Mouse (Mus musculus) neural tube, embryonic 12.5 days (tissue): ENCODE measurements around the gene Spem1. TPM values are rescaled to one million over a fixed set of nuclear protein-coding genes. Genes with fewer than 3 reads are reported as not detected.

Experiments
- ATAC-seq: fragments of 200-750 bp; cut with Nextera tagmentation; 2 replicates; pipeline ENCODE4 v1.8.0; 2017; ENCODE audit warnings: low read depth, mild to moderate bottlenecking, moderate TSS enrichment, moderate library complexity; ENCODE audit not compliant: low FRiP score
- H3K27ac ChIP-seq: fragments of 300-500 bp; sonication (generic); 2 replicates; pipeline ENCODE4 v1.5.1; 2016
- H3K27me3 ChIP-seq: fragments of 300-500 bp; sonication (generic); replicated peaks from 2 replicates; pipeline ENCODE4 v1.6.1; 2016; ENCODE audit warnings: mild to moderate bottlenecking
- H3K36me3 ChIP-seq: fragments of 300-500 bp; sonication (generic); 2 replicates; pipeline ENCODE4 v1.6.1; 2016; ENCODE audit warnings: mild to moderate bottlenecking
- H3K4me1 ChIP-seq: fragments of 300-500 bp; sonication (generic); 2 replicates; pipeline ENCODE4 v1.6.1; 2016
- H3K4me2 ChIP-seq: fragments of 300-500 bp; sonication (generic); replicated peaks from 2 replicates; pipeline ENCODE4 v1.6.1; 2016; ENCODE audit warnings: mild to moderate bottlenecking
- H3K4me3 ChIP-seq: fragments of 300-500 bp; sonication (generic); 2 replicates; pipeline ENCODE4 v1.5.1; 2016
- H3K9ac ChIP-seq: fragments of 300-500 bp; sonication (generic); 2 replicates; pipeline ENCODE4 v1.6.1; 2016; ENCODE audit warnings: mild to moderate bottlenecking
- H3K9me3 ChIP-seq: fragments of 300-500 bp; sonication (generic); 2 replicates; pipeline ENCODE4 v1.6.1; 2016; ENCODE audit warnings: mild to moderate bottlenecking
- WGBS: fragments of 180-500 bp; shearing (Covaris S2); methylation state at CpG from one replicate; pipeline ENCODE4 v1.1.7; 2016; 5-methylcytosine and 5-hydroxymethylcytosine counted together
- polyA plus RNA-seq: library from polyadenylated mRNA; unstranded; fragments of >200 nt; fragmentation: Nextera tagmentation; extraction: Ambion mirVana; gene quantifications from 2 replicates; pipeline ENCODE4 v1.2.1, GENCODE M21; 2016

The Spem1 gene
- polyA plus RNA-seq, 1 experiment from 2014 or later: not detected

DNA sequence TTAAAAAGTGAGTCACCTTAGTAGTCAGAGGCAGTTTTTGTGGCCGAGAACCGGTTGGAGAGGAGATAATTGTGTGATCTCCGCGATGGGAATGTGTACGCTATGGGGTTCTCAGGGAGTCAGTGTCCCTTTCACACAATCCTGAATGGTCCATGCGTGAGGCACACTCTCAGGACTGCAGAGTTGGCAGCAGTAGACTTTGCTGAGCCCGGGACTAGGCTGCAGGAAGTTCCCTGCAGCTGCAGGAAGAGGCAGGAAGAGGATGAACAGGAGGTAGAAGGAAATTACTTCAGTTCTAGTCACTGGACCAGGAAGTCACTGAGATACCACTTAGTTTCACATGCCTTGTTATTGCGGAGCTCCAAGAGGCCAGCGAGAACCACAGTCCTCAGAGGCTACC is 27.1 kb upstream of the Spem1 start:
- Histone ChIP-seq H3K27ac (no peak overlapping the region), H3K4me1 (peaks cover 31% of the 10 kb centered on the region), H3K9ac (no peak overlapping the region), H3K36me3 (peaks cover 38% of the 10 kb centered on the region), H3K27me3 (no peaks in the 10 kb centered on the region), H3K9me3 (no peaks in the 10 kb centered on the region), H3K4me3 (no peak overlapping the region), H3K4me2 (no peak overlapping the region)
- no peak for ATAC-seq
- 93% methylated on average over 9 of the region's 9 CpGs for WGBS

DNA sequence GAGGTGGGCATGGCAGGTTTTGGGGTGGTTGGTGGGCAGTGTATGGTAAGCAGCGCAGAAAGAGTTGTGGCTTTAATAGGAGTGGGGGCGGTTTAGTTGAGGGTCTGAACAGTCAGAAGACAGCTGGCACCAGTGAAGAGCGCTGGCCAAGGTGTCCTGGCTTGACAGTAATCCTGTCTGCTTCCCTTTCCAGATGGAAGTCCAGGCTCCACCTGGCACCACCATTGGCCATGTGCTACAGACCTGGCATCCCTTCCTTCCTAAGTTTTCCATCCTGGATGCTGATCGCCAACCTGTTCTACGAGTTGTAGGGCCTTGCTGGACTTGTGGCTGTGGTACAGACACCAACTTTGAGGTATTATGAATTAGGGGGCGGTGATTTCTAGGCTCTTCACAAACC is 26.0 kb upstream of the Spem1 start:
- no peak overlapping the region; the same call in 1 of the 2 replicates for H3K9ac ChIP-seq
- H3K4me2 ChIP-seq: peak overlapping the region; percentile 74
- no peak overlapping the region for H3K27ac ChIP-seq
- H3K4me3 ChIP-seq: peak overlapping the region; percentile 65; the same call in 1 of the 2 replicates
- H3K36me3 ChIP-seq: peaks cover 38% of the 10 kb centered on the region
- WGBS: 96% methylated on average over 6 of the region's 6 CpGs
- H3K9me3 ChIP-seq: no peaks in the 10 kb centered on the region
- no peaks in the 10 kb centered on the region for H3K27me3 ChIP-seq
- peaks cover 26% of the 10 kb centered on the region for H3K4me1 ChIP-seq
- no peak for ATAC-seq

DNA sequence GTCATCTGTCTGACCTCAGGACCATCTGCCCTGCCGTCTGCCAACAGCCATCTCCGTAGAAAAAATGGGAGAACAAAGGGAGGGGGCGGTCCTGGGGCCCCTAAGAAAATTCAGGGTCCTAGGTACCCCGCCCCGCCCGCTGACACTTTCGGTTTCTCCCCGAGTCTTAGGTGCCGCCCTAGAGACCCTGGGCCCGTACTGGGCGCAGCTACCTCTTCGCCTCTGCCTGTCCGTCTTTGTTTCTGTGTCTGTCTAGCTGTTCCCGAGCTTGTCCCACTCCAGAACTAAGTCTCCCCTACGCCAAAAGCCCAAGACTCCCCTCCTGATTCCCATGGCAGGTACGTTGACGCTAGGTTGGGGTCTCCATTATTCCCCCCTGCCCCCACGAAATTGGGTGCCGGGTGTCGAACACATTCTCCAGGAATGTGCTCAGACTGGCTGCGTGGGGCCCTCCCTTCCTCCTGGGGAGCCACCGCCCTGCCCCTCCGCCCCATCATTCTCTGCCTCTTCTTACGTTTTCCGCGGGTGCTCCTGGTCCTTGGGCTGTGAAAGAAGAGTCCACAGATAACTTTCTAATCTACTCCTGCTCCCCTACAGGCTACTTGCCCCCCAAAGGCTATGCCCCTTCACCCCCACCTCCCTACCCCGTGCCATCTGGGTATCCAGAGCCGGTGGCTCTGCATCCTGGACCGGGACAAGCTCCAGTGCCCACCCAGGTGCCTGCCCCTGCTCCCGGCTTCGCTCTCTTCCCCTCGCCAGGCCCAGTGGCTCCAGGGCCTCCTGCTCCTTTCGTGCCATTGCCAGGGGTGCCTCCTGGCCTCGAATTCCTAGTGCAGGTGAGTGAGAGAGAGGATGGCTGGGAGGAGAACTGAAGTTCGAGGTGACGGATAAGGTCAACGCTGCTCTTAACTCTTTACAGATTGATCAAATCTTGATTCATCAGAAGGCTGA is 25.0 kb upstream of the Spem1 start:
- Histone ChIP-seq H3K4me1 (peaks cover 23% of the 10 kb centered on the region), H3K9me3 (no peaks in the 10 kb centered on the region), H3K4me2 (peak overlapping the region; percentile 74), H3K9ac (peak overlapping the region; percentile 84), H3K27me3 (no peaks in the 10 kb centered on the region), H3K4me3 (peak overlapping the region; percentile 65), H3K36me3 (peaks cover 34% of the 10 kb centered on the region), H3K27ac (peak overlapping the region; percentile 93; the same call in 1 of the 2 replicates)
- 11% methylated on average over 37 of the region's 37 CpGs for WGBS
- peak; percentile 46 for ATAC-seq

DNA sequence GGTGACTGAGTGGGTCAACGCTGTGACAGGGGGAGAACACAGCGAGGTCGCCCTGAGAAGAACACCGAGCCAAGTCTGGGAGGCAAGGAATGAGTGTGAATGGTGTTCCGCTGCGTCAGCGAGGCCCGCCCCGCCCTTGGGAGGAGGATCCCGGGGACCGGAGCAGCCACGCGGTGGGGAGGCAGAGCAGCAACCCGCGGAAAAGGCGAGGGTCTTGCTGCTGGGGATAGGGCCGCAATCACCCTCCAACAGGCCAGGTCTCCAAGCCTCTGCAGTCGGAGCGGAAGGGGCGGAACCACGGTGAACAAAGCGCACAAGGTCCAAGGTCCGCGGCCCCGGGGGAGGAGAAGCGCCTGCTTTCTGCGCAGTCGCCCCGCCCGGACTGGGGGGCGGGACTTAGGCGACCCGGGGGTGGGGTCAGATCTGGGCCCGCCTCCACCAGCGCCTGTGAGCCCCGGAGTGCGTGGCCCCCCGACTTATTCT is 24.3 kb upstream of the Spem1 start, which contains the start of gene Plscr3:
Plscr3 (plus strand) TSS at position 179 of the 483 bp plus-strand sequence.
- Histone ChIP-seq H3K4me1 (peaks cover 23% of the 10 kb centered on the region), H3K36me3 (peaks cover 26% of the 10 kb centered on the region), H3K9ac (peak within 1 kb of the TSS; percentile 84), H3K9me3 (no peaks in the 10 kb centered on the region), H3K27me3 (no peaks in the 10 kb centered on the region), H3K4me3 (peak within 1 kb of the TSS; percentile 65), H3K27ac (peak within 1 kb of the TSS; percentile 93), H3K4me2 (peak within 1 kb of the TSS; percentile 74)
- under 1% methylated on average over 38 of the region's 38 CpGs for WGBS
- ATAC-seq: peak; percentile 91

DNA sequence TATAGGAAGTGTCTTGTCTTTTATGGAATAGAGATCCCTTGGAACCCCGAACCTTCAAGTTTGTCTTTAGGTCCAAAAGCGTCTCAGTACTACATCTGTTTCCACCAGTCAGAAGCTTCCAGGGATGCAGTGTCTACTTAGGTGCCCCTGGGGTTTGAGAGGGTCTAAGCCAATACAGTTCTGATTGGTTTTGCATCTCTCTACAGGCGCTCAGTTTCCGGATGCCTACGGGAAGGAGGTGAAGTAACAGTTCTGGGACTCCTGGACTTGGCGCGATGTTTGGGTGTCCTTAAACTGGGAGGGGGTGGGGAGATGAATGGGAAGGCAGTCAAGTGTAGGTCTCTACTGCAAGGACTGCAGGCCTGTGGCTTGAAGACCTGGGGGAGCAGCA is 16.7 kb upstream of the Spem1 start:
- peaks cover under 1% of the 10 kb centered on the region; the same call in 1 of the 2 replicates for H3K27me3 ChIP-seq
- H3K9me3 ChIP-seq: no peaks in the 10 kb centered on the region
- peak overlapping the region; percentile 84 for H3K4me3 ChIP-seq
- H3K36me3 ChIP-seq: peaks cover 2% of the 10 kb centered on the region
- peaks cover 41% of the 10 kb centered on the region for H3K4me1 ChIP-seq
- WGBS: 2% methylated on average over 7 of the region's 7 CpGs
- ATAC-seq: no peak
- peak overlapping the region; percentile 90 for H3K4me2 ChIP-seq
- peak overlapping the region; percentile 58 for H3K9ac ChIP-seq
- peak overlapping the region; percentile 74; the same call in 1 of the 2 replicates for H3K27ac ChIP-seq

DNA sequence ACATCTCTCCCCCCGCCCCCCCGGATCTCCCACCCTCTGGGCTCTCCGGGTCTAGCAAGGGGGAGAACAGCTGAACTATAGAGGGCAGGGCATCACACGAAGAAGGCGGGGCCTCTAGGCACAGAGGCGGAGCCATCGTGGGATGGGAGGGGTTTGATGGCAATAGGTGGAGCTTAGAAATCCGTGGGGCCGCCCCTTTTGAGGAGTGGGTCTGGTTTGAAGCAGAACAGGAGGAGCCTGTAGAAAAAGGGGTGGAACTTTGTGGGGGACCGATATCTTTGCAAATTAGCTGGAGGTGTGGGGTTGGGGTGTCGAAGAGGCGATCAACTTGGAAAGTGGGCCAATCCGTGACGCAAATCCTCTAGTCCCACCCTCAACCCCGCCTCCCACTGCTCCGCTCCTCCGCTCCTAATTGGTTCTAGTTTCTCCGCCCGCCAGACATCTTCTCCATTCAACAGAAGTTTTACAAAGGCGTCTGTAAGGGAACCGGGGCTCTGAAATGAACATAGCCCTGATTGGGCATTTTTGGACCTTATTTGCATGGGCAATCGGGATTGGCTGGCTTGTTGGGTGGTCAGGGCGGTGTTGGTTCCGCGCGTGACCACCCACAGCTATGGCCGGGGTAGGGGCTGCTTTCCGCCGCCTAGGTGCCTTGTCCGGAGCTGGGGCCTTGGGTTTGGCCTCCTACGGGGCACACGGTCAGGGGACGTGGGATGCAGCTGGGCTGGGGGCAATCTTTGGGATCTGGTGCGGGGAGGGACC is 16.2 kb upstream of the Spem1 start, which contains the start of gene Tmem256:
Tmem256 (plus strand) TSS at position 563 of the 762 bp plus-strand sequence.
- under 1% methylated on average over 34 of the region's 34 CpGs for whole genome bisulfite sequencing
- H3K9ac ChIP-seq: peak within 1 kb of the TSS; percentile 91
- peaks cover 6% of the 10 kb centered on the region for H3K27me3 ChIP-seq
- no peaks in the 10 kb centered on the region for H3K9me3 ChIP-seq
- peaks cover 45% of the 10 kb centered on the region for H3K4me1 ChIP-seq
- peak within 1 kb of the TSS; percentile 90 for H3K4me2 ChIP-seq
- H3K4me3 ChIP-seq: peak within 1 kb of the TSS; percentile 84
- ATAC-seq: peak; percentile 88
- H3K36me3 ChIP-seq: peaks cover 8% of the 10 kb centered on the region
- peak within 1 kb of the TSS; percentile 87 for H3K27ac ChIP-seq

DNA sequence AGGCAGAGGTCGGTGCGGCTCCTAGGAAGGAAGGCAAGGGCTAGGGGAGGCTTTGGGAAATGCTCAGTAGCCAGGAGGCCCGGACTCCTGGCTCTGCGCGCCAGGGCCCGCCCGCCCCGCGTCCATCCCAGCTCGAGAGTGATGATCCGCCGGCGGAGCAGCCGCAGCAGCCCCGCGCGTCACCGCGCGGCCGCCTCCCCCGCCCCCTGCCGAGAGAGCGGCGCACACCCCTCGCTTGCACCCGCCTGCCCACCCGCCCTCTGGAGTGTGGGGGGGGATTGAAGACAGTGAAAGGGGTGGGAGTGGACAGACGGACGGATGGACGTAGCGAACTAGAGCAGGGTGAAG is 15.6 kb upstream of the Spem1 start, which contains the start of gene Nlgn2:
Nlgn2 (minus strand) TSS at position 181 of the 348 bp plus-strand sequence.
- peaks cover 7% of the 10 kb centered on the region for H3K27me3 ChIP-seq
- H3K9me3 ChIP-seq: no peaks in the 10 kb centered on the region
- H3K4me1 ChIP-seq: peaks cover 45% of the 10 kb centered on the region
- peak; percentile 63; the same call in 1 of the 2 replicates for ATAC-seq
- under 1% methylated on average over 32 of the region's 32 CpGs for WGBS
- peak within 1 kb of the TSS; percentile 91 for H3K9ac ChIP-seq
- H3K4me3 ChIP-seq: peak within 1 kb of the TSS; percentile 84
- H3K27ac ChIP-seq: peak within 1 kb of the TSS; percentile 87
- H3K4me2 ChIP-seq: peak within 1 kb of the TSS; percentile 90
- H3K36me3 ChIP-seq: peaks cover 13% of the 10 kb centered on the region

DNA sequence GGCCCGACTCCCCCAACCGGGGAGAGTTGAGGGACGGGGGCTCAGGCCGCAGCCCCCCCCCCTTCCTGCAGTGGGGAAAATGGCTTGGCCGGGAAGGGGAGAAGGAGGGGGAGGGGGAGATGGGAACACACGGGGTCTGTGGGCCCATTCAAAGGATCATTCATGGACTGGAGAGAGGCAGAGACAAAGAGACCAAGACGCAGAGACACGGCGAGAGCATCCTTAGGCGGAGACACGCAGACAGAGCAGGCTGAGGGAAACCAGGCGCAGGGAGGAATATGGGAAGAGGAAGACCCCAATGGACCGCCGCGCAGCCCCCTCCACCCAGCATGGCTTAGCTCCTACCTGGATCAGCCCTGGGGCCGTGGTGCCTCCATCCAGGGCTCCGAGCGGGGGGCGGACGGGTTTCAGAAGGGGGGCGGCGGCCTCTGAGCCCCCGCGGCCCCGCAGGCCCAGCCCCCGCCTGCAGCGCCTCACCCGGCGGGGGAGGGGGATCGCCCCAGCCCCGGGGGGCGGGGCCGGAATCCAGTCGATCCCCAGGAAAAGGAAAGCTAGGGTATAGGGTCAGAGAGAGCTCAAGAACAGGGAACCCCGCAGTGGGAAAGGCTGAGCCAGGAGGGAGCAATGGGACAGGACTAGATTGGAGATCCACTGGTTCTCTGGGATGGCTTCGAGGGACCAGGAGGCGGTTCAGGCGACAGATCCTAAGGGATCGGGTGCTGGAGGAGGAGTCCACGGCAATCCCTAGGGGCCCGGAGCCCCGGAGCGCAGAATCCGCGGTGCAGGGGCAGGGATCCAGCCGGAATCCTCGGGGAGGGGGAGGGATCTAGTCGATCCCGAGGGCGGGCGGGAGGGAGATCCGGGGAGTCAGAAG is 15.0 kb upstream of the Spem1 start:
- Histone ChIP-seq H3K4me2 (peak overlapping the region; percentile 90), H3K9me3 (no peaks in the 10 kb centered on the region), H3K27me3 (peaks cover 7% of the 10 kb centered on the region), H3K27ac (peak overlapping the region; percentile 87), H3K4me1 (peaks cover 45% of the 10 kb centered on the region), H3K4me3 (peak overlapping the region; percentile 84), H3K9ac (peak overlapping the region; percentile 91), H3K36me3 (peaks cover 18% of the 10 kb centered on the region)
- under 1% methylated on average over 51 of the region's 52 CpGs for WGBS
- ATAC-seq: peak; percentile 7

DNA sequence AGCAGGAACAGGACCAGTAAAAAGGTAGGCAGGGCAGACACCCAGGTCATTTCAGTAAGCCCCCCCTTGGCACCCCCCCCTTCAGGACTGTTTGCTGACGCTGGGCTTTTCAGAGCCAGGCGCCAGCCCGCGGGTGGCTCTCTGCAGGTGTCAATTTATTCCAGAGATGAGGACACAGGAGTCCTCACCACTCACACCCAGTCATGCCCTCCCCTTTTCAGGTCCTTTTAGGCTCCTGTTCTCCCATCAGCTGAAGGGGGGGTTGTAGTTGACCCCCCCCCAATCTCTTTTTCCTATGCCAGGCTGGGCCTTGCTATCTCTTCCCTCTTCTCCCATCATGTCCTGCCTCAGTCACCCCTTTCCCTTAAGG is 14.0 kb upstream of the Spem1 start:
- H3K4me2 ChIP-seq: peak overlapping the region; percentile 90
- no peaks in the 10 kb centered on the region for H3K9me3 ChIP-seq
- H3K4me3 ChIP-seq: peak overlapping the region; percentile 84
- H3K27ac ChIP-seq: 0 out of 2 replicates have a peak overlapping the region, but pooled peaks have one; percentile 87
- ATAC-seq: no peak
- H3K9ac ChIP-seq: peak overlapping the region; percentile 91
- 0% methylated on average over 4 of the region's 4 CpGs for WGBS
- peaks cover 7% of the 10 kb centered on the region for H3K27me3 ChIP-seq
- H3K36me3 ChIP-seq: peaks cover 28% of the 10 kb centered on the region
- peaks cover 45% of the 10 kb centered on the region for H3K4me1 ChIP-seq

DNA sequence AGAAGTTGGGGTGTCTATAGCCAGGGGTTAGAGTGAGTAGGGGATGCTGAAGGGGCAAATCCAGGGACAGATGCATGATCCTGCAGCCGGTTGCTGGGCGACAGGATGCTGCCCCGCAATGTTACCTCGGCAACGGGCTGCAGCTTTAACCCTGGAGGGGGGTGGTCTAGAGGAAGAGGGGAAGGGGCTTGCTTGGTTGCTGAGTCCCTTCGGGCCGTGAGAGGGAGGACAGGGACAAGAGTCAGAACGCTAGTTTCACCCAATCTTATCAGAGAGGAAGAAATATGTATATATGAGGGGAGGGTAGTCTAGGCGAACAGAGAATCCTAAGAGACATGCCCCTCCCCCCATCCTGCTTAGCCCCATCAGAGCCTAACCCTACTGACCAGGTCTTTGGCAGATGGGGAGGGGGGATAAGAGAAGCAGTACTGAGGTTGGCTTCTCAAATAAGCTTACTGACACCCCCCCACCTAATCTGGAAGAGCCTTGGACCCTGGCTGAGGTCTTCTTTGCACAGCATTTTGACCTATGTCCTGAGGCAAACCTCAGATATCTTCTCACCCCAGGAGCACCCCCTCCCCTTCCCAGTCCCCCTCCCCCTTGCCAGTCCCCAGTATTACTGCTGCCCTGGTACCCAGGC is 13.5 kb upstream of the Spem1 start:
- peaks cover 31% of the 10 kb centered on the region for H3K36me3 ChIP-seq
- no peaks in the 10 kb centered on the region for H3K9me3 ChIP-seq
- H3K27ac ChIP-seq: no peak overlapping the region
- H3K4me3 ChIP-seq: peak overlapping the region; percentile 84
- no peak for ATAC-seq
- peaks cover 7% of the 10 kb centered on the region for H3K27me3 ChIP-seq
- peak overlapping the region; percentile 91 for H3K9ac ChIP-seq
- H3K4me2 ChIP-seq: peak overlapping the region; percentile 90
- peaks cover 45% of the 10 kb centered on the region for H3K4me1 ChIP-seq
- 2% methylated on average over 9 of the region's 9 CpGs for WGBS
